Mouse (Mus musculus) A20 (cell line): Measurements from ENCODE around the gene Chst2.

ENCODE experiments used
- DNase-seq: peaks from one replicate; pipeline ENCODE4 v3.0.0-alpha.2; 2011; ENCODE audit warnings: low read depth, low spot score

Gene Chst2

GRCm38 (mm10) chr9:95406571-95407561, at the start of gene Chst2:
Gene Chst2 (minus strand): TSS chr9:95406722.
- DNase-seq: no peak

- DNase-seq: no peak
Observed at GRCm38 (mm10) chr9:95451931-95452330, 45.4 kb upstream of the Chst2 start.

- no peak for DNase-seq
Observed at GRCm38 (mm10) chr9:95450586-95450985, 44.1 kb upstream of the Chst2 start.

GRCm38 (mm10) chr9:95442321-95442731, 35.8 kb upstream of the Chst2 start:
- DNase-seq: no peak

GRCm38 (mm10) chr9:95437883-95438282, 31.4 kb upstream of the Chst2 start:
- no peak for DNase-seq

- DNase-seq: no peak
Observed at GRCm38 (mm10) chr9:95436294-95436613, 29.7 kb upstream of the Chst2 start.

GRCm38 (mm10) chr9:95435506-95436293, 29.2 kb upstream of the Chst2 start:
- DNase-seq: no peak

GRCm38 (mm10) chr9:95428277-95428676, 21.8 kb upstream of the Chst2 start:
- DNase-seq: no peak

GRCm38 (mm10) chr9:95413911-95414310, 7.4 kb upstream of the Chst2 start:
- peak; percentile 2 for DNase-seq

GRCm38 (mm10) chr9:95412047-95412446, 5.5 kb upstream of the Chst2 start:
- DNase-seq: no peak

GRCm38 (mm10) chr9:95407586-95408220, 1.2 kb upstream of the Chst2 start:
- no peak for DNase-seq

GRCm38 (mm10) chr9:95405946-95406570, 464 bp downstream of the Chst2 start:
- DNase-seq: no peak

GRCm38 (mm10) chr9:95405511-95405945, 994 bp downstream of the Chst2 start:
- DNase-seq: no peak

GRCm38 (mm10) chr9:95404811-95405465, 1.6 kb downstream of the Chst2 start:
- no peak for DNase-seq

GRCm38 (mm10) chr9:95401686-95402085, 4.8 kb downstream of the Chst2 start:
- DNase-seq: no peak

- no peak for DNase-seq
Observed at GRCm38 (mm10) chr9:95392011-95392410, 14.5 kb downstream of the Chst2 start.

- no peak for DNase-seq
Observed at GRCm38 (mm10) chr9:95389956-95390355, 16.6 kb downstream of the Chst2 start.

GRCm38 (mm10) chr9:95387881-95388380, 18.6 kb downstream of the Chst2 start:
- no peak for DNase-seq

GRCm38 (mm10) chr9:95375966-95376365, 30.6 kb downstream of the Chst2 start:
- no peak for DNase-seq

- no peak for DNase-seq
Observed at GRCm38 (mm10) chr9:95375336-95375735, 31.2 kb downstream of the Chst2 start.

- DNase-seq: no peak
Observed at GRCm38 (mm10) chr9:95373741-95374140, 32.8 kb downstream of the Chst2 start.
